Mouse (Mus musculus) mesoderm, embryonic 11.5 days (tissue): ENCODE measurements around the gene Gm10260.

ENCODE experiments used
- DNase-seq: peaks from one replicate; pipeline ENCODE4 v3.0.0-alpha.2; 2012; ENCODE audit warnings: low read depth, low spot score

Gene Gm10260

GRCm38 (mm10) chr13:97768803-97769202 is 8.4 kb upstream of the Gm10260 start:
- no peak for DNase-seq

DNA sequence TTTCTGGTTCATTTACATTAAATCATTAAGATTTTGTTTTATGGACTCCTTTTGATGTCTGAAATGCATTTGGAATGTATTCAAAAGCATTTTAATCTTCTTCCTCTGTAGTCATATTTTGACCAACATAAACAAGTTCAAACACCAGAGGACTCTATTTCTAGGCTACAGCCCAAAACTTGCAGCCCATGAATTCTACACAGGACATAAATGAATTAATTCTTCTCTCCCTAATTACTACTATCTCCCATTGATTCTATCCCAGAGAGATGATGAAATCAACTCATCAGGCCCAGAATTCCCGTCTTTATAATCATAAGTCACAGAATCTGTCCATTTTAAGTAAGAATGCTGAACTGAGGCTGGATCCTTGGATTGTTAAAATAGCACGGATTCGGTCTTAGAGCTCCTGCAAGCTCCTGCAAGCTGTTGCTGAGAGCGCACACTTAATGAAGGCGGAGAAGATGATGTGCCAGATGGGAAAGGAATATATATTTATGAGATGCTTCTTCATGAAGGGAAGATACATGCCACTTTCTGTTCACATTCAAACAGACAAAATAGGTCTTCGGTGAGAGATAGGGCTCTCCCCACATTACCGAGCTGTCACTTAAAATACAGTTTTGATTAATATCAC is 7.7 kb upstream of the Gm10260 start:
- no peak for DNase-seq

DNA sequence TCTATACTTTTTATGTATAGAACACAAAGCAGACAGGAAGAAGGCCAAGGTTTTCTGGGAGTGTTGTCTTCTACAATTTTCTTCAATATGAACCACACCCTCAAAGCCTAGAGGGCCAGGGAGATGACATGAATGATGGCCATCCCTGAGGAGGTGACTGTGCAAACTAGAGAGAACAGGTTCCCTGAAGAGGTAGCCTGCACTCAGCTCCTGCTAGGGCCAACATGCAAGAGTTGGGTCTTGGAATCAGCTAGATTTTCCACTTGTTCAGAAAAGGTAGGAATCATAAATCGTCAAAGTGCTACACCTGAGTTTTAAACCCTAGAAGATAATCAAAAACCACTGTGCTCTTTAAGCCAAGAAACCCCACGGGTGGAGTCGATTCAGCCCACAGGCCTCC is 6.2 kb upstream of the Gm10260 start:
- DNase-seq = no peak

GRCm38 (mm10) chr13:97765913-97766312 is 5.5 kb upstream of the Gm10260 start:
- DNase-seq = no peak

GRCm38 (mm10) chr13:97764067-97764466 is 3.6 kb upstream of the Gm10260 start:
- DNase-seq = no peak

GRCm38 (mm10) chr13:97763436-97763835 is 3.0 kb upstream of the Gm10260 start:
- DNase-seq = no peak

DNA sequence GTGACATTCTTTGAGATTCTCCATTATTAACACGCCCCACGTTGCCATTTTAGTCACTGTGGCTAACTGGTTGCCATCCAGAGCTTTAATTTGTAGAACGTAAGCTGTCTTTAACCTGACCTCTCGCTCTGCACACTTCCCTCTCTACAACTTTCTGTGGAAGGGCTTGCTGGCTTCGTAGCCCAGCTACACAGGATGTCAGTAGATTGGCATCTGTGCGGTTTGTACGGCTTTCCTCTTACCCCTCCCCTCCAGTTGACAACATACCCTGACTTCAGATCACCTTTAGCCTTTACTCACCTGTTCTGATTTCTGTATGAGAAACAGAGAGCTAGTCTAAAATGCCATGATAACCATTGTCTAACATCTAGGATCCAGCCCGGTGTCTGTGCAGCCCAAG is 1.7 kb upstream of the Gm10260 start:
- no peak for DNase-seq

GRCm38 (mm10) chr13:97757033-97757432 is 3.4 kb downstream of the Gm10260 start:
- DNase-seq = no peak

DNA sequence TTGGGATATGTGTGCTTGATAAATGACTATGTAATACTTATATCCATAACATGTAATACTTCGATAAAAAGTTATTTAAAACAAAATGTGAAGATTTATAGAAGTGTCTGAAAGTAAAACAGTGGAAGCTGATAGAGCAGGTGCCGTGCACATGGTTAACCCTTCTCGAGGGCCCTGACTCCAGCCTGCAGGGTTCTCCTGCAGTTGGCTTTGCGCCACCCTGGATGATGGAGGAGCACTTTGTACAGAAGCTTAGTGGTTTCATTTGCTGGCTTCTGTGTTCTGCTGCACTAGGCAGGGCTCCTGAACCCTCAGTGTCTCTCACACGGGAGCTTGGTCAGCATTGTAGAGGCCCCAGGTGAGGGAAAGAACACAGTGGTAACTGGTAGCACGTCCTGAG is 4.3 kb downstream of the Gm10260 start:
- DNase-seq = no peak

DNA sequence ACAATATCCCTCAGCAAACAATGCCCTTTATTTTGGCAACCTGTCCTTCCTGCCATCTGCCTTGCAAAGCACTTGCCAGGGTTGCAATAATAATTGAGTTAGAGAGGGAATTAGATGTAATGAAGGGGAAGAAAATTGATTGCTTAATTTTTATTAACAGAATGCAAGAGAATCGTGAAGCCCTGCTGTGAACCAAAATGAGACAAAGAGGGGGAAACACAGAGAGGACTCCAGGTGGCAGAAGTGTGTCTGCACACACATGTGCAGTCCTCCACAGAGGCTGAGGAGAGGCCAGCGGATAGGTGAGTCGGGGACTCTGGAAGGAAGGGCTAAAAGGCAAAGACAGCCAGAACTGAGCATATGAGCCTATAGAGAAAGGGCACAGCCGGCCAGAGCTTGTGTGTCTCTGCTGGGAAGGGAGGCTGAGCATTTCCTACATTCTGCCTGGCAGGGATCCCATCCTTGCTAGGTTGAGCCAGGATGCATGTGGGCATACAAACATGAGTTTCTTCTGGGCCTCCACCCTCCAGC is 9.5 kb downstream of the Gm10260 start:
- DNase-seq = no peak

DNA sequence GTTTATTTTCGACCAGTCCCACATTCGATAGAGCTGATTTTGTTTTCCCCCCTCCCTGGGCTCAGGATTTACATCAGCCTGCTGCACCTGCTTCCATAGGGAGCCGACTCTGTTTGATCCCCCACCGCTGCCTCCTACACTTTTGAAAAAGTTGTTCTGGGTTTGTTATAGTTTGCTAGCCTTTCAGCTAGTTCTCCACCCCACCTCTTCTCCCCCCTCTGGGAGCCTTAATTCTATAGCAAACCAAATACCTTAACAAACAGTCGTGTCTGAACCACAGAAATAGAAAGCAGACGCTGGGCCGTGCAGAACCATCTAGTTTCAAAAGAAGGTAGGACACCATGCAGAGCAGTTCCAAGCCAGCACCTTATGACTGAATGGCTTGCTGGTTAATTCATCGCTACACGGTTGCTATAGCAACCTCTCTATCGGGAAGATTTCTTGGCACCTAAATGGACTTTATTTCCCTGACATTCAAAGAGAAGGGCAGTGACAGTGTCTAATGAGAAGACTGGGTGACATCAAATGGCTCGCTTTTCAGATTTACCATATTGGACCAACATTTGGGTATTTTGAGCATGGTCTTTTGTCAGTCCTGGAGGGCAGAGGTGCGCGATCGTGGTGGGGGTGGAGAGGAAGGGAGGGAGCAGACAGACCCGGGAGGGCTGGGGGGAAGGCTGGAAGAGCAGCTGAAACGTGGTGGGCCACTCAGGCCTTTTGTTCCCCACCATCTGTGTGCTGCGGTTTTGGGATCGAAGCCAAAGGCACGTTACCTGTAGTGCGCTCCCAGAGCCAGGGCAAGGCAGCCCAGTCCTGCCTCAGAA is 13.2 kb downstream of the Gm10260 start:
- DNase-seq = peak; percentile 43

DNA sequence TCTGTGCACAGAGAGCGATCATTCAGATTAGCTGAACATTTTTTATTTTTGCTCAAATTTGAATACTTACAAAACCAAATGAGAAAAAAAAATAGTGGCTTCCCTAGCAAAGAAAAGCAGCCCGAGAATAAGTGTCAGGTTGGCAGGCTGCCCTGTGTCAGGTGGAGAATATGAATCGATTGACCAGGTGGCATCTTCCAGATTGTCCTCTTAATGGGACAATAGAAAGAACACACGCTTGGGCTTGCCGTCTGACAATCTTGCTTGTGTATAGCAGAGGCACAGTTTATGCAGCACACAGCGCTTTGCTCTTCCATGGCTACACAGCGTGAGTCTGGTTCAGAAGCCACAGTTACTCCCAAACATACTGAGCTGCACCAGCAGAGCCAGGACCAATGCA is 15.8 kb downstream of the Gm10260 start:
- no peak for DNase-seq

DNA sequence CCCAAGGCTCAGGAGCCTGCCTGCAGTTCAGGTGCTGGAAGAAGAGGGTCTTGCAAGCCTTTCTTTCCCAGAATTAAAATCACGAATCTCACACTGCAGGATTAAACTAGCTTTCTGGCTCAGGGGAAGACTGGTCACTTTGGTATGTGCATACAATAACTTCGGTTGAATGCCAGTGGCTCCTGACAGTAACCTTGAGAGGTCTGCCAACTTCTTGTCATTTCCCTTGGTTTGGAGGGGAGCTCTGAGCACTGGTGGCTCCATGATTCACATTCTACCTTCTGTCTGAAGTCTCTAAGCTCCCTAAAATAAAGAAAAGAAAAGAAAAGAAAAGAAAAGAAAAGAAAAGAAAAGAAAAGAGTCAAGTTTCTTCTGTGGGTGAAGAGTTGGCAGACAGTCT is 16.4 kb downstream of the Gm10260 start:
- DNase-seq = no peak

DNA sequence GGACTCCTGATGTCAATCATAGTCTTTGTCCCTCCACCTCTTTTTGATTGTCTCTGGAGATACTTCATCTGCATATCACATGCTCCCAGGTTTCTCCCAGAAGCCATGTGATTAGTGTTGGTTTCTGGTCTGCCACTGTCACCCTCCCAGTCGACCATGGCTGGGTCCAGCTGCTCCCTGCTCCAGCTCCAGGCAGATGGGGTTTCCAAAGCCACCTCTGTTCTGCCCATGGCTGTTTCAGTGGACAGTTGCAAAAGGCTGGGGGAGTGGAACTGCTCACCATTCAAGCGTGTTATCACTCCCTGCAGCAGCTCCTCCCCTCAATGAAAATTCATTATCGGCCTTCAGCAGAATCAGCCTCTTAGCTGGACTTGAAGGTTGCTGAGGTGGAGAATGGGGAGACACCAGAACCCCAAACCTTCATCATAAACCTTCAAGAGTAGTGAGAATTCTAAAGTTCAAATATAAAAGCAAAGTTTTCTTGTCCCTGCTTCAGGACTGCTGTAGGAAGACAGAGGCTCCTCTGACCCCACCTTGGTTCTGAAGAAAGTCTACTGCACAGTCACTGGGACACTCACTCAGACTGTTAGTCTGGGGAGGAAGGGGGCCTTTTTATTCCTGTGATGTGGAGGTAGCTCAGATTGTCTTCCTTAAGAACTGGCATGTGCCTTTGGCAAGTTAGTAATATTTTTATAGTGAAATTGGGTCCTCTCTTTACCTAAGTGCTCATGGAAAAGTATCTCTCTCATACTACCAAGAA is 17.0 kb downstream of the Gm10260 start:
- no peak for DNase-seq

GRCm38 (mm10) chr13:97735931-97736330 is 24.5 kb downstream of the Gm10260 start:
- no peak for DNase-seq

GRCm38 (mm10) chr13:97734760-97735159 is 25.7 kb downstream of the Gm10260 start:
- no peak for DNase-seq

- DNase-seq = no peak
Observed at GRCm38 (mm10) chr13:97725160-97725825, 35.1 kb downstream of the Gm10260 start.

DNA sequence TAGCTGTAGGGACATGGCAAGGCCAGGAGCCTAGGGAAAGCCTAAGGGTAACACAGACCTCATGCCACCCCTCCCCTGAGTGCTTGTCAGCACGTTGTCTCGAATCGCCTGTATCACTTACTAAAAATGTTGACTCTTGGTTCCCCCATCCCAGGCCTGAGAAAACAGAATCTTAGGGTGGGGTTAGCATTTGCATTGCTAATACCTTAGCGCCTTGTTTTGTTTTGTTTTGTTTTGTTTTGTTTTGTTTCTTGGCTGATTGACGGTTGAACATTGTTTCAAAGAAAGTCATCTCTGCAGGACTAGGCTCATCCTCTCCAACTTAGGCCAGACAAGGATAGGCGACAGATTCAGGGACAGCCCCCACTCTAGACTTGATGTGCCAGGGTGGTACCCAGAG is 35.9 kb downstream of the Gm10260 start:
- no peak for DNase-seq

- DNase-seq = no peak
Observed at GRCm38 (mm10) chr13:97712506-97713275, 47.7 kb downstream of the Gm10260 start.

GRCm38 (mm10) chr13:97711510-97711909 is 48.9 kb downstream of the Gm10260 start:
- DNase-seq = no peak
